Mouse (Mus musculus) liver, embryonic 14.5 days (tissue): Measurements from ENCODE around the gene Orm2.

Source experiments
- CTCF ChIP-seq: IDR thresholded peaks from 2 replicates; pipeline ENCODE4 v1.5.1; 2016; ENCODE audit warnings: antibody characterized with exemption, low read depth, control low read depth
- EP300 ChIP-seq: IDR thresholded peaks from 2 replicates; pipeline ENCODE4 v1.6.1; 2016; ENCODE audit warnings: antibody characterized with exemption, low read depth

DNA sequence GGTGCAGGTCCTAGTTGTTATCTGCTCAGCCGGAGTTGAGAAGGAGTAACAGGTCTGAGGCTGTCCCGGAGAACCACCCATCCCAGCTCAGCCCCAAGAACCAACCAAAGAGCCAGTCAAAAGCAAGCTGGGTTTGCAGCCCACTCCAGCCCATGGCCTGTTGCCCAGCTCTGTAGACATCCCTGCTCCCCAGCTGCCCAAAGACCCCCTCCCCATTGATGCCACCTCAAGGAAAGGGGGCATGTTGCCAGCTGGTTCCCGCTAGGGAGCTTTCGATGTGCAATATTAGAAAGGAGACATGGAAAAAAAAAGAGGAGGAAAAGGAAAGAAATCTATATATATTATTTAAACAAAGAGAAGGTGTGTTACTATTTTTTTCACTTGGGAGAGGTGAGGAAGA lies 28.8 kb upstream of the Orm2 start:
- TF ChIP-seq CTCF (no peak), EP300 (no peak)
